Mouse (Mus musculus): ENCODE results near the gene Rcbtb2.
"Not testable (repeated sequence)": the region's sequence is repeated elsewhere in the genome, so short reads cannot be mapped to it uniquely, and the experiment has no call there.

Gene Rcbtb2

GRCm38 (mm10) chr14:73122923-73123278 is at the start of gene Rcbtb2:
Gene Rcbtb2 (plus strand): TSS chr14:73123037.
- DNase-seq, result peak in 1 of 2 experiments; percentile 3

DNA sequence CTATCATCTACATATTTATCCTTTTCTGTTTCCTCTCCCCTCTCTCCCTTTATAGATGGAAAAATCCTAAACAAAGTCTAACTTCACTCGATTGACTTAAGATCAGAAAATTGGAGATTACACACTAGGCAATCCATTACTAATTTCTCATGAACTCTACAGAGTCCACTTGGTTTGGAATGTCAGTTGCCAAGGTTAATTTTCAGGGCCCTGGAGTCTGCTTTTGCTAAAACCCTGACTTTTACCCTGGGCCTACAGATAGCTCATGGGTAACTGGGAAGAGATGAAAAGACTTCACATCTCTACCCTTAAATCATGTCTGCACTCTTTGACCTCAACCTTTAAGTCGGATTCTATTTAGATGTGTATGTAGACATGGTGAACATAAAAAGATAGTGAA is 39.3 kb upstream of the Rcbtb2 start:
- DNase-seq, result no peak

DNA sequence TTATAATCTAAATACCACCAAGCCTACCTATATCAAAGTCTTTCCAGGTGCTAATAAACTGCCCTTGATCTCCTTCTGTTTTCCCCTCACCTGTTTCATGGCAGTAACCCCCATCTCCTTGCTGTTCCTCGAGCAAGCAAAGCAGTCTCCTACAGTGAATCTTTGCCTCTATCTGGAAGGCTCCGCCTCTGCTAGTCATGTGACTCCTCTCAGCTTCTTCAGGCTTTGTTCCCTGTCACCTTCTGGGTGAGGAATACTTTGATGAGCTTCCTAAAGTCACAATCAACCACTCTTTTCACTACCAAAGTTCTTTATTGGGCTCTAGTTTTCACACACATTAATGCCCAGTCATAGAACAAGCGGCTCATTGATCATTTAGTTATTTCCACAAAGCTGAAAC is 36.4 kb upstream of the Rcbtb2 start:
- no peak for DNase-seq

DNA sequence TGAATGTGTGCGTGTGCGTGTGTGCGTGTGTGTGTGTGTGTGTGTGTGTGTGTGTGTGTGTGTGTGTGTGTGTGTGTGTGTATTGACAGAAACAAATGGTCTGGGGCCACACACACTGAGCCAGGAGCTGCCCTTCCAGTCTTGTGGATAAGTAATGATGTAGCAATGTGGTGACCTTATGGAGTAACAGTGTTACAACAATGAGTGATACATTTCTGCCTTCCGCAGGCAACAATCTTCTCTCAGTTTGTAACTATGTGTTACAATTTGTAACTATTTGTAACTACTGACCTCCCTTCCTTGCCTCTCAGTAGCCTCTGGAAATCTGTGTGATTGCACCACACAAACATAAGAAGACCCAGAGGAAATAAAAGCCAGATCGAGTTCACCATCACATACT is 35.6 kb upstream of the Rcbtb2 start:
- DNase-seq, result no peak

GRCm38 (mm10) chr14:73087746-73088145 is 35.1 kb upstream of the Rcbtb2 start:
- DNase-seq, result no peak

DNA sequence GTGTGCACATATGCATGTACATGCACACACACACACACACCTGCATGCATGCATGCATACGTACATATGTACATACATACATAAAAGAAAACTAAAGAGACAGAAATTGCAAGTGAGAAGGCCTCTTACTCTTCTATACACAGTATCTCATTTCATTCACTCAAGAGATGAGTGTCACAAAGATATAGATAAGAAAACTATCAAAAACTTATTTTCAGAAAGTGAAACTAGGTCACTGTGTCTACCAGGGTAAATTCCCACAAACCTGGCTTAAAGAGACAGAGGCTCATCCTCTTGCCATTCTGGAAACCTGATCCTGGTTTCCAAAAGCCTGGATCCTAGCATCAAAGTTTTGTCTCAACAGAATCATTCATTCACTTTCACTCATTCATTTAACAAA is 34.6 kb upstream of the Rcbtb2 start:
- no peak for DNase-seq

GRCm38 (mm10) chr14:73092871-73093270 is 30.0 kb upstream of the Rcbtb2 start:
- no peak for DNase-seq

DNA sequence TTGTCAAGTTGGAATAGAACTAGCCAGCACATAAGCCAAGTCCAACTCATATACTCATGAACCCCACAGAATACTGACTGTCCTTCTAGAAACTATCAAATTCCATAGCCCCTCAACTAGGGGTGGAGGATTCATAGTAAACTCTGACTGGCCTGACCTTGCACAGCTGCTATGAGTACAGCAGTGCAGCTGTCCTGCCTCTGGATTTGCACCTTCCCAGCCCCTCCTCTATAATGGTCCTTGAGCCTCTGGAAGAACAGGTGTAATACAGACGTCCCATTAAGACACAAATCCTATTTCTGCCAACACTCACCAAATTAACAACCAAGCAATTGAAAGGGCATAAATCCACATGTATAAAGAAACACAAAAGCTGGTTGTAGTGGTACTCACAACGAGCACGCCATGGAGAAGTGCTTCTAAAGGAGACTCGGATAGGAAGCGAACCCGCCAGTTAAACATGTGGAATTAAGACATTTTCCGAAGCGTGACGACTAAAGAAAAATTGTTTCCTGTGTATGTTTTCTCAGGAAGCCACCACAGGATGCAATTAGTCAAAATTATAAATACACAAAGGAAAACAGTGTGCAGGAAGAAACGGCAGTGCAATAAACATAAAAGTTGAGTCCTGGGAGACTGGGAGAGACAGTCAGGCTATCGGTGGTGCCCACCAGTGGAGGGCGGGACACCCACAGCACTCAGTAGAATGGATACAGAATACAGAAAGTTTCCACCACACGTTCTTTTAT is 27.9 kb upstream of the Rcbtb2 start:
- DNase-seq, result no peak

DNA sequence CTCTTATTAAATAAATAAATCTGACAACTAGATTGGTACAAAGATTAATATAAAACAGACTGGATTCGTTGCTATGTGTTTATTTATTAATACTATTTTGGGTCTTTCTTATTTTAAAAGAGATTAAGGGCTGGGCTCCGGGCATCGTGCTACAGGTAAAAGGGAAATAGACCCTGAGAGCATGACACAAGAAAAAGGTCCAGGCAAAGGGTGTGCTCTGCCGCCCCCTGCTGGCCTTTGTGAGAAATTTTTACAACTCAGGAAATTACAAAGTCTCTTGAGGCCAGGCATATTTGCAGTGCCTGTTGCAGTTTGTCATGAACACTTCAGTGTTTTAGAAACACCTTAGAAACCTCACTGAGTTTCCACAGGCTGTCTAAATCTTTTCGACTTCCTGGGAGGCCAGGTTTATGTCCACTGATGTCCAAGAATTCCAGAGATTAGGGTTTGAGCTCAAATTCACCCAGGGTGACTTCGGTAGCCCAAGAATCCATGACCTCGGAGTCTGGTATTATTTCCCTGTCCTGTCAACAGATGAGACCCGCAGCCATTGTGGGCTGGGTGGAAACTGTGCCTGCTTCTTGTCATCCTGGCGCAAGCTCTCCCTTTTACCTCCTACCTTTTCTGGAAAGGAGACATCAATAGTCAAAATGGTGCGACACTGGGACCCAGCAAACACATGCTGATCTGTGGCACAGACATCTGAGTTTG is 24.0 kb upstream of the Rcbtb2 start:
- no peak for DNase-seq

DNA sequence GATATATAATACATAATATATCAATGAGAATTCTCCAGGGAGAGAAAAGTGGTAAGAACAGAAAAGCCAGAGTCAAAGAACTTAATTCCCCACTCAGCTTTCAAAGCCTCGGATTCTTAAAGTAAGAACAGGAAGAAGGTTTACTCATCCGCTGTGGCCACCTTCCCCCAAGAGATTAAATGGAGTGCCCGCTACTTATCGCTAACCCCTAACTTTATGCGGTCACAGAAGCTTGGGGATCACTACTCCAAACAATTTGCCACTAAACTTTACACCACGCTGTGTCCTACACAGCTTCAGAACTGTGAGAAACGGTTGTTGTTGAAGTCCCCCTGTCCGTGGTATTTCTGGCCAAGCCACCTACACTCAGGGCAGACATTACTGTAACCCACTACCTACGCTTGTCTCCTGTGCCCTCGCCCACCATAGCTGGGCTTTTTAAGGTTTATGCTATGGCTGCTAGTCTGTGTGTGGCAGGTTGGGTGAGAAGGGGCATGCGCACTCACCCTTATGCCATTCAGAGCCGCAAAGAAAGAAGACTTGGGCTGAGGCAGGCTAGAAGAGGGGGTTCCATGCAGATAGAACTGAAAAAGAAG is 20.5 kb upstream of the Rcbtb2 start:
- no peak for DNase-seq

DNA sequence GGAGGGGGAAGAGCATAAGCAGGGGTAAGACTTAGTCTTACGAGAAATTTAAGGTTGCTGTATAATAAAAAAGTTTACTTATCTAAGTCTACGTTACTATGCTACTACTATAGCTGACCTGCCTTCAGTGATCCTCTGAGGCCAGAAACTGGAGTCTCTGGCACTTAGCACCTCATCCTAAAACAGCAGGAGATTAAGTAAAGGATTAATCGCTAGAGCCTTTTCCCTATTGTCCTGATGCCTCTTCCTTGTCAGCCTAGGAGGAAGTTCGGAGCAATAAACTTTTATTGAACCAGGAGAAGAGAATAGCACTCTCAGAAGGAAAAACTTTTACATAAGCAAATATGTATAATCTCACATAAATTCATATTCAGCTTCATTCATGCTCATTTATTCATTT is 19.9 kb upstream of the Rcbtb2 start:
- not testable (repeated sequence) for DNase-seq

DNA sequence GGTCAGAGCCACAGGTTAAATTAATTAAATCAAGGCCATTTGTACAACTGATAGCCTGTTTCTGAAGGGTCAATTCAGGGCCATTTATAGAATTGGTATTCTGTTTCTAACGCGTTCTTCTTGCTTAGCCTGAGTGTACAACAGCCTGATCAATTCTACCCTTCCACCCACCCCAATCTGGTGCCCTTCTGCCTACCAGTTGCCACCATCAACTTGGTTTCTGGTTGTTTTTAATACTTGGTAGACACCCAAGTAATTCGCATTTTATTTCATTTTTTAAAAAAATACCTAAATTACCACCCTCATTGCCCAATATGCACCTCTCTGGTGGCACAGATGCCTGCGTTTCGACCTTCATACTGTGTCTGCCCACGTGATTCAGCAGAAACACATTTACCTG is 17.9 kb upstream of the Rcbtb2 start:
- no peak for DNase-seq

DNA sequence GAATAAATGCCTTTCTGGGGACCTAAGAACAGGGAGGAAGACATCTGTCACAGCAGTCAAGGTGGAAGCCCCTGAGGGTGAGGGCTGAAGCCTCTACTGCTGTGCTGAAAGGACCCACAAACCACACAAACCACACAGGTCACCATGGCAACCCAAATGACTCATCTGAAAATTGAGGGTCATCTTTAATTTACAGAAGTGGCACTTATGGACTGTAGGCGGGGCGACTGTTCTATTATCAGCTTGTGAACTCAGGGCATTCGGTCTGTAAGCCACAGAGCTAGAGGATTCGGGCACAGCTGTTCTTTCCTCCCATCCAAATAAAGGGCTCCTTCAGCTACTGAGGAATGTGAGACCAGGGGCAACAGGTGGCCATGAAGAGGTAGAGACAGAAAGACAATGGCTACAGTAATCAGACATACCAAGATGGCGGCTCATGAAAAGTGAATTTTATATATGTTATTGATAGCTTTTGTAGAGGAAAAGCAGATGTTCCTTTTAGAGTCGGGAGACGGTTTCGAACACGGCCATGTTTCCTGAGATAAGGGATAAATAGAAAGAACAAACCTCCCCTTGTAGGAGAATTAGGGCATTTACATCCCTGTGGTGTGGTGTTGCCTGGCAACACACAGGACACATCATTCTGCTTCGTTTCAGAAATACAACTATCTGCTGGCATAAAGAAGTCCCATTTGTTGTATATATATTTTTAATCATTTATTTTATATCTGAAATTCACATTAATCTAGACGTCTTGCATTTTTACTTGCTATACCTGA is 17.2 kb upstream of the Rcbtb2 start:
- DNase-seq, result peak in 1 of 2 experiments; percentile 60

GRCm38 (mm10) chr14:73106234-73106711 is 16.6 kb upstream of the Rcbtb2 start:
- DNase-seq, result peak in 1 of 2 experiments; percentile 44

GRCm38 (mm10) chr14:73106957-73107356 is 15.9 kb upstream of the Rcbtb2 start:
- peak in 1 of 2 experiments; percentile 43 for DNase-seq

GRCm38 (mm10) chr14:73107371-73107770 is 15.5 kb upstream of the Rcbtb2 start:
- no peak for DNase-seq

DNA sequence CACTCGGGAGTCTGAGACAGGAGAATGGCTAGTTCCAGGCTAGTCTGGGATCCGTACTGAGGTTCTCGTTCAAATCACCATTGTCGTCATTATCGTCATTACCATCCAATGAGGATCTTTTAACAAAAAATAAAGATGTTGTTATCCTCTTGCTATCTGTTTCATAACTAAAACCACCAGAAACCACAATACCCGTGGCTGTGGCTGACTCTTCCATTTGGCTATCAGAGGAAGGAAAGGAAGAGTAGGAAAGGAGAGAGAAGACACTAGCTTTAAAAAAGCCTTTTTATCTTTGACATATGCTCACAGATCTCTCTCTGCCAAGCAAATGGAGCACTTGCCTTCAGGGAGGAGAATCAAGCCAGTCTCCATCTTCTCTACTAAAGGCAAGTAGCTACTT is 14.9 kb upstream of the Rcbtb2 start:
- DNase-seq, result no peak

DNA sequence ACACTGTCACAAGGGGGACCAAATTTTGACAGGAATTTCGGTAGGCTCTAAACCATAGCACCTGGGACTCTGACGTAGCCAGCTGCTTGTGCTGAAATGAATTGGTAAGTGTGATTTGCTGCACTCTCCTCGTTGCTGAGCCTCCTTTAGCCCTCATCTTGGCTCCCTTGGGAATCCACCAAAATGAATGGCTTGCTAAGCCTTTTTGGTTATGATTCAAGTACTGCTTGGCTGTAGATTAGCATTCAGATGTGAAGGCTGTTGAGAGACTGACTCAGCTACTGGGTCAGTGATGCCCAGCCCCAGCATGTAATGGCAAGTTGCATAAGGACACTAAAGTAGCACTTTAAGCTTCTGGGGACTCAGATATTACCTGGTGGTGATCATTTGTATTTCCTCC is 12.2 kb upstream of the Rcbtb2 start:
- no peak for DNase-seq

DNA sequence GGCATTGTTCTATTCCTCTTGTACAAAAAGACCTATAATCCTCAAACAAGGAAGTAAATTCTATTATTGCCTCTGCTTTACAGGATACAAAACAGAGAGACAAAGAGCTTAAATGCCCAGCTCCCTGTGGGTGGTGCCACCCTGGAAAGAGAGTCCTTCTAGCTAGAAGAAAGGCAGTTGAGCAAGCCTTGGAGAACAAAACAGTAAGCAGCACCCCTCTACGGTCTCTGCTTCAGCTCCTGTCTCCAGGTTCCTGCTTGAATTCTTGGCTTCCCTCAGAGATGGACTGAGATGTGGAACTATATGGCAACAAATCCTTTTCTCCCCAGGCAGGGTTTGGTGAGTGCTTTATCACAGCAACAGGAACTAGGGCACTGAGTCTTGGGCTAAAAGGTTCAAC is 11.7 kb upstream of the Rcbtb2 start:
- DNase-seq, result no peak

GRCm38 (mm10) chr14:73112186-73112840 is 10.5 kb upstream of the Rcbtb2 start:
- peak in 1 of 2 experiments; percentile 65 for DNase-seq

DNA sequence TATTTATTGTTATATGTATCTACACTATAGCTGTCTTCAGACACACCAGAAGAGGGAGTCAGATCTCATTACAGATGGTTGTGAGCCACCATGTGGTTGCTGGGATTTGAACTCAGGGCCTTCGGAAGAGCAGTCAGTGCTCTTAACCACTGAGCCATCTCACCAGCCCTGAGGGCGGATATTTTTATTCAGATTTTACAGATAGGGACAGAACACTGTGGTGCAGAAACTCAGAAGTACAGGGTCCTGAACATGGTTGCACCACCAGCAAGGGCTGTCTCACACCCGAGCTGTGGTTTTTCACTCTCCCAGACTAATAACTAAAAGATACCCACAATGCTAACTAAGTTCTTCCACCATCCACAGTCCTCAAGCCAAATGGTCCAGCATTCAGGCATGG is 7.9 kb upstream of the Rcbtb2 start:
- not testable (repeated sequence) for DNase-seq

- DNase-seq, result peak in 1 of 2 experiments; percentile 72
Measured at GRCm38 (mm10) chr14:73116301-73116700, 6.5 kb upstream of the Rcbtb2 start.

DNA sequence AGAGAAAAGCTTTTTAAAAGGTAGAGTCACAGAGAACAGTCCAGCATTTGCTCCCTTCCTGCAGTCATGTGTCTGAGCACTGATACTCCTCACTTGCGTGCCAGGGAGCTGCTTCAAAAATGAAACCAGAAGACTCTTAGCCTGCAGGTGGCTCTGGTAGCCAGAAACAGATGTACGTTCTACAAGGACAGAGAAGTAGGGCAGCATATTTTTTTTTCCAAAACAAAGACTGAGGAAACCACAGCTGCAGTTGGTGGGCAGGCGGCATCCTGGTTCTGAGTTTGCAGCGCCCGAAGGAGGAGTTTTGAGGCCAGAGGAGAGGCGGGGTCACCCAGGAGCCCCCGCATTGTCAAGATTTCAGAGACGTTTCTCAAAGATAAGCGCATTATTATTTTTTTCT is 5.9 kb upstream of the Rcbtb2 start:
- peak; percentile 84 to 95 for DNase-seq
